Mouse (Mus musculus) liver, embryonic 12.5 days (tissue): Measurements from ENCODE around the gene Lrrc4. TPM values are rescaled to one million over a fixed set of nuclear protein-coding genes. Genes with fewer than 3 reads are reported as not detected.
A peak's percentile ranks its signal among the peaks of the same experiment; 100 is the strongest.

Experiments
- ATAC-seq: fragments of 200-750 bp; cut with Nextera tagmentation; 2 replicates; pipeline ENCODE4 v1.8.0; 2017; ENCODE audit warnings: moderate number of reproducible peaks, mild to moderate bottlenecking, moderate library complexity
- H3K27ac ChIP-seq: fragments of 300-500 bp; sonication (generic); 2 replicates; pipeline ENCODE4 v1.5.1; 2016; ENCODE audit warnings: mild to moderate bottlenecking
- H3K27me3 ChIP-seq: fragments of 300-500 bp; sonication (generic); replicated peaks from 2 replicates; pipeline ENCODE4 v1.6.1; 2016; ENCODE audit warnings: mild to moderate bottlenecking, moderate library complexity
- H3K36me3 ChIP-seq: fragments of 300-500 bp; sonication (generic); 2 replicates; pipeline ENCODE4 v1.6.1; 2016; ENCODE audit warnings: mild to moderate bottlenecking, moderate library complexity
- H3K4me1 ChIP-seq: fragments of 300-500 bp; sonication (generic); 2 replicates; pipeline ENCODE4 v1.6.1; 2016
- H3K4me2 ChIP-seq: fragments of 300-500 bp; sonication (generic); 2 replicates; pipeline ENCODE4 v1.6.1; 2016; ENCODE audit warnings: mild to moderate bottlenecking, moderate library complexity
- H3K4me3 ChIP-seq: fragments of 300-500 bp; sonication (generic); 2 replicates; pipeline ENCODE4 v1.5.1; 2016; ENCODE audit warnings: mild to moderate bottlenecking, moderate library complexity
- H3K9ac ChIP-seq: fragments of 300-500 bp; sonication (generic); 2 replicates; pipeline ENCODE4 v1.6.1; 2016; ENCODE audit warnings: mild to moderate bottlenecking, moderate library complexity
- H3K9me3 ChIP-seq: fragments of 300-500 bp; sonication (generic); replicated peaks from 2 replicates; pipeline ENCODE4 v1.6.1; 2016; ENCODE audit warnings: mild to moderate bottlenecking, moderate library complexity
- WGBS: fragments of 180-500 bp; shearing (Covaris S2); methylation state at CpG from one replicate; pipeline ENCODE4 v1.1.7; 2016; ENCODE audit not compliant: insufficient replicate concordance; 5-methylcytosine and 5-hydroxymethylcytosine counted together
- polyA plus RNA-seq: library from polyadenylated mRNA; unstranded; fragments of >200 nt; fragmentation: Nextera tagmentation; extraction: Ambion mirVana; gene quantifications from 2 replicates; pipeline ENCODE4 v1.2.1, GENCODE M21; 2016

Lrrc4 gene
- polyA plus RNA-seq, 1 experiment from 2014 or later, result 0.30 TPM

DNA sequence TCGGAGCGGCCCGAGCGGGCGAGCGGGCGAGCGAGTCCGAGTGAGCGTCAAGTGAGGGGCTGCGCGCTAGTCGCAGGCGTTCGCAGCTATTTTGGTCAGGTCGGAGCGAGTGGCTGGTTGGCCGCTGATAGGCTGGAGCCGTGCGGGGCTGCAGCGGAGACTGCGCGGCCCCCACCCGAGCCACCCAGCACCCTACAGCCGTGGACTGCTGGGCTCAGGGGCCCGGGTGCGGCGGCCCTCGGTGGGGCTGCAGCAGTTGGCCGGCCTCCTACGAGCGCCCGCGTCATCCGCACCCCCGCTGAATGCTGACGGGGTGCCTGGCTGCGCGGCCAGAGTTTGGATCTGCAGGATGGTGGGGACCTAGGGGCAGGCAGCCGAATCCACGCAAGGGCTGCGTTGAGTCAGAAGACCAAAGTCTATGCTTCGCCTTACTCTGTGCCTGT, 1.9 kb upstream of the Lrrc4 start:
- H3K27me3 ChIP-seq, result peaks cover 70% of the 10 kb centered on the region
- peak overlapping the region; percentile 62 for H3K4me3 ChIP-seq
- ATAC-seq, result peak; percentile 49
- H3K4me2 ChIP-seq, result peak overlapping the region; percentile 84
- no peaks in the 10 kb centered on the region for H3K9me3 ChIP-seq
- 6% methylated on average over 43 of the region's 43 CpGs for WGBS
- no peak overlapping the region for H3K27ac ChIP-seq
- H3K9ac ChIP-seq, result no peak overlapping the region
- H3K36me3 ChIP-seq, result peaks cover 10% of the 10 kb centered on the region; the same call in 1 of the 2 replicates
- H3K4me1 ChIP-seq, result peaks cover 26% of the 10 kb centered on the region

DNA sequence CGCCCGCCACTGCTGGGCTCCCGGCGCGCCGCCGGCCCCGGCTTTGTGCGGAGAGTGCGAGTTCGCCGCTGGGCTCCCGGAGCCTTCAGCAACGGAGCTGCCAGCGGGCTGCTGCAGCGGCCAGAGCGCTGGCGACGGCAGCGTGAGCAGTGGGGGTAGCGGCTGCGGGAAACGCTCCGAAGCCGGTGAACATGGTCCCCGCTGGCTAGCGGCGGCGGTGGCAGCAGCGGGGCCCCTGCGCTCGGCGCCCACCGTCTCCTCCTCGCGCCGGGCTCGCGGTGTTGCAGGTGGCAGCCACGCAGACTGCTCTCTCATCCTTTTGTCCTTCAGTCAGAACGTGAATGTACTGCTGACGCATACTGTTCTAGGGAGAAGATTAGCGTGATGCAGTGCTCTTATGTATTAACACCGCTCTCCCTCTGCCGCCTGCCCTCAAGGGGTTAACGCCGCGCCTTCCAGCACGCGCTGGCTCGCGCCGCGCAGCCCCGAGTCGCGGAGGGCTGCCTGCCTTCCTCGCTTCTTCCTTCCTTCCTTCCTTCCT, 1.3 kb upstream of the Lrrc4 start:
- Histone ChIP-seq H3K36me3 (peaks cover 10% of the 10 kb centered on the region; the same call in 1 of the 2 replicates), H3K27ac (no peak overlapping the region), H3K4me1 (peaks cover 26% of the 10 kb centered on the region), H3K9me3 (no peaks in the 10 kb centered on the region), H3K4me2 (peak overlapping the region; percentile 84), H3K27me3 (peaks cover 70% of the 10 kb centered on the region), H3K4me3 (peak overlapping the region; percentile 62), H3K9ac (0 out of 2 replicates have a peak overlapping the region, but pooled peaks have one; percentile 44)
- ATAC-seq, result no peak
- under 1% methylated on average over 58 of the region's 58 CpGs for WGBS

DNA sequence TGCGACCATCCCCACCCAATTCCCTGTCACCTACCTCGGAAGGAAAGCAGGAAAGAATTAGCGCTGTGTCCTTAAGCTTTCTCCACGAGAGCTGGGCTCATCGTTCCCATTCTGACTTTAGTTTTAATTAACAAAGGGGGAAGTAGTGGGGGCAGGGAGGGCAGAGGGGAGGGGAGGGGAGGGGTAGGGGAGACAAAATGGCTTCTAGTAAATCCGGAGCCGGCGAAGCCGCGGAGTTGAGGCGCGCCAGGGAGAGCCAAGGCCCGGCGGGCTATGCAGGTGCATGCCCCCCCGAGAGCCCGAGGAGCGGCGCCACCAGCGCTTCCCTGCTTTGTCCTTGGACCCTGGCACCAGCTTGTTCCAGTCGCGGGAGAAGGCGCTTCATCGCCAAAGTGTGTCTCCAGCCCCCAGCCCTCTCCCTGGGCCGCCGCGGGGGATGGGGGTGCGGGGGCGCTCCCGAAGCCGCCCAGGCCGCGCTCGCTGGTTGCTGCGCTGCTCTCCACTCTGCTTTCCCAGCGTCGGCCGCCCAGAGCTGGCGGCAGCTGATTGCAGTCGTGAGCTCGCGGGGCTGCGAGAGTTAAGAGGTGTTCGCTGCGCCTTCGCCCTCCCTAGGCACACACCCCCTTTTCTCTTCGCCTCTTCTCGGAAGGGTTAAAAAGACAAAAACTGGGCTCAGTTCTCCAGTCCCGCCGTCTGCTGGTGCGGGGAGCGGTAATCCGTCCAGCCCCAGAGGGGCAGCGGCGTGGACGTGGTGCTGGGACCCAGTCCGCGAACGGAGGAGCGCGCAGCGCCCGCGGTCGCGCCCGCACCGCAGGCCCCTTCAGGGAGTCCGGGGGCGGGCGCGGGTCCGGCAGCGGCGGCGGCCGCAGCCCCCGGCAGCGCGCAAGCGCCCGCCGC, 555 bp upstream of the Lrrc4 start:
- peaks cover 26% of the 10 kb centered on the region for H3K4me1 ChIP-seq
- H3K27me3 ChIP-seq, result peaks cover 70% of the 10 kb centered on the region
- H3K9me3 ChIP-seq, result no peaks in the 10 kb centered on the region
- WGBS, result 1% methylated on average over 76 of the region's 82 CpGs
- H3K4me2 ChIP-seq, result peak overlapping the region; percentile 84
- peak overlapping the region; percentile 44 for H3K9ac ChIP-seq
- peak; percentile 41; the same call in 1 of the 2 replicates for ATAC-seq
- no peak overlapping the region for H3K27ac ChIP-seq
- H3K36me3 ChIP-seq, result peaks cover 10% of the 10 kb centered on the region; the same call in 1 of the 2 replicates
- peak overlapping the region; percentile 62 for H3K4me3 ChIP-seq

DNA sequence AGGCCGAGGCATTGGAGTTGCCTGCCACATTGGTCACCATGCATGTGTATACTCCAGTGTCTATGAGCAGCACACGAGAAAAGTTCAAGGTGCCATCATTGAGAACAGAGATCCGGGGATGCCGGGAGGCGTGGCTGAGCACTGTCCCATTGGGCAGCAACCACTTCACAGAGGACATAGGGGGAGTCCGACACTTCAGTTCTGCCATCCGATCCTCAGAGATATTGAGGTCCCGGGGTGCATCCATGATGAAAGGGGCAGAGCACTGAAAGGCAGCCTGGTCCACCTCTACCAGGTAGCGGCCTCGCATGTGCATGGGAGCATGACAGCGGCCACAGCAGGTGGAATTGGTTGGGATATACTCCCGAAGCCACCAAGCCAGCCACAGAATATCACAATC, 1.2 kb downstream of the Lrrc4 start:
- H3K9ac ChIP-seq, result no peak overlapping the region
- H3K4me1 ChIP-seq, result peaks cover 26% of the 10 kb centered on the region
- H3K4me3 ChIP-seq, result no peak overlapping the region
- 83% methylated on average over 12 of the region's 12 CpGs for WGBS
- peaks cover 61% of the 10 kb centered on the region for H3K27me3 ChIP-seq
- H3K4me2 ChIP-seq, result no peak overlapping the region
- no peak for ATAC-seq
- H3K36me3 ChIP-seq, result peaks cover 10% of the 10 kb centered on the region; the same call in 1 of the 2 replicates
- H3K9me3 ChIP-seq, result no peaks in the 10 kb centered on the region
- H3K27ac ChIP-seq, result no peak overlapping the region

DNA sequence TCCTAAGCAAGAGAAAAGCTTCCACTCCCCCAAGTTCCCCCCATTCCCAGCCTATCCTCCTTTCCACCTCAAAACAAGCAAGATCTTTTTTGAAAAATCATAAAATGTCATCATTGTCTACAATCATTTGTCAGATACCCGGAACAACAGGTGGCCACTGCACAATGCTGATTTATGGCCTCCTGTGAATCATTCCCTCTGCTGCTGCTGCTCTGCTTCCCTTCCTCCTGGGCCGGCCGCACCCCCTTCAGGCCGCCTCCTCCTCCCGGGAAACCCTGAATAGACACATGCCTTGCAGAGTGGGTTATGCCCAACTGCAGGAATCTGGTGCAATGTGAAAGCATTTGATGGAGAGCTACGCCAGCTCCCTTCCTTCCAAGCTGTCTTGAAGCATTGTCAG, 3.0 kb downstream of the Lrrc4 start:
- ATAC-seq, result no peak
- H3K4me3 ChIP-seq, result no peak overlapping the region
- WGBS, result 67% methylated on average over 6 of the region's 6 CpGs
- no peak overlapping the region for H3K4me2 ChIP-seq
- H3K27ac ChIP-seq, result no peak overlapping the region
- peaks cover 10% of the 10 kb centered on the region; the same call in 1 of the 2 replicates for H3K36me3 ChIP-seq
- H3K9me3 ChIP-seq, result no peaks in the 10 kb centered on the region
- no peak overlapping the region for H3K9ac ChIP-seq
- peaks cover 44% of the 10 kb centered on the region for H3K27me3 ChIP-seq
- H3K4me1 ChIP-seq, result peaks cover 22% of the 10 kb centered on the region

DNA sequence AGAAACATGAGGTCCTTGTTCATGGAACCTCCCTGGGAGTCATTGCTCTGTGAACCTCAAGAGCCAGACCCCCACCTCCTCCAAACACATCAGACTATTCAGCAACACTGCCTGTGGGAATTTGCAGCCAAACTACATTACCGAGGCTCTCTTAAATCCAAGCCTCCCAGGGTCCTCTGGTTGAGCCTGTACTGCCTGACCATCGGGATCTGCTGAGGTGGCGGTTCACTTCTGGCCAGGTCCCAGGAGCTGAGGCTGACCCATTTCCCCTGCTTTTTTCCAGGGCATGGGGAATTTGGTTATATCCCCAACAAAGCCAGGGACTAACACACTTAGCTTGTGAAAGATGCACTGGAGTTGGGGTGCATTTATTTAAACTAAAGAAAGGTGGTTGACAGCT, 4.0 kb downstream of the Lrrc4 start:
- Histone ChIP-seq H3K4me3 (no peak overlapping the region), H3K4me1 (peaks cover 12% of the 10 kb centered on the region), H3K9me3 (no peaks in the 10 kb centered on the region), H3K36me3 (peaks cover 10% of the 10 kb centered on the region; the same call in 1 of the 2 replicates), H3K27me3 (peaks cover 34% of the 10 kb centered on the region), H3K4me2 (no peak overlapping the region), H3K9ac (no peak overlapping the region), H3K27ac (no peak overlapping the region)
- no peak for ATAC-seq
- WGBS, result 74% methylated on average over 3 of the region's 3 CpGs

DNA sequence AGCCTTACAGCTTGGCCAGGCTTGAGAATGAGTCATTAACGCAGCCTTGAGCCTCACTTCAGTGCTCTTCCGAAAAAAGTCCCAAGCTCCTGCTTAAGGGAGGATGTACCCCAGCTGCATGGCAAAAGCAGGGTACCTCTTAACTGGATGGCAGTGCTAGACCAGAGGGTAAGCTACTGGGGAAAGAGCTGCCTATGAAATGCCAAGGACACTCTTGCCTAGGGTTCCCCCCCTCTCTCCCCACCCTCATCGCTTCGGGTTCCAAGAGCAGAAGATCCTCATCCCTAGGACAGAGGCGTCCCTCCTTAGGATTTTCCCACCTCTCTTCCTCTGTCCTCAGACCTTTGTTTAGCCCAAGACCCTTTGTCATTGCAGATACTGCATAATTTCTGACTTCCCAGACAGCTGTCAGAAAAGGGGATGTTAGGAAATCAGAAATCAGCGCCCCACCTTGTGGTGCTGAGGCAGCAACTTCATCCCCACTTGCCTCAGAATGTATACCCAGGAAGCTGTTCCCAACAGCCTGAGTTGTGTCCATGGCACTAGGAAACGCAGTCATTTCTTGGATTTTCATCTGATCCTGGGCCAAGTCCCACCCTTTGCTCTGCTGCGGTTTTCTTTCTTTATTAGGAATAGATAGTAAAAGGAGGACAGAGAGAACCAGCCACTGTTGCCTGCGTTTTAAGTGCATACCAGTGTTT, 4.7 kb downstream of the Lrrc4 start:
- H3K9me3 ChIP-seq, result no peaks in the 10 kb centered on the region
- no peak overlapping the region for H3K4me2 ChIP-seq
- peaks cover 27% of the 10 kb centered on the region for H3K27me3 ChIP-seq
- H3K4me3 ChIP-seq, result no peak overlapping the region
- H3K9ac ChIP-seq, result no peak overlapping the region
- 69% methylated on average over 9 of the region's 9 CpGs for WGBS
- H3K4me1 ChIP-seq, result peaks cover 6% of the 10 kb centered on the region
- H3K36me3 ChIP-seq, result peaks cover 10% of the 10 kb centered on the region; the same call in 1 of the 2 replicates
- no peak for ATAC-seq
- no peak overlapping the region for H3K27ac ChIP-seq

DNA sequence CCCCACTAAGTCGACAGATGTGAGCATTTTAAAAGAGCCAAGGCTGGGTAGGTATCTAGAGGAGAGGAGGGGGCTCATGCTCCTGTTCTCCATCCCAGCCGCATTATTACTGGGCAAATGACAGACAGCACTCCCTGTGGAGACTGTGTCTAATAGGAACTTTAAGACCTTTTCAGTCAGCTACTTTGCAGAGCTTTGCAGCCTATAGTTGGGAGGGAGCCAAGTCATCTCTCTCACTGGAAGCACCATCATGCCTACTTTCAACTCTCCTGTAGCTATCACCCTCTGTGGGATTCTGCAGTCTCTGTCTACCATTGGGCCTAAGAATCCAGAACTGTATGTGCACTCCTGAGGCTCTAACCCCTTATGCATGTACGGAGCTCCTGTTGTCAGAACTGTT, 5.7 kb downstream of the Lrrc4 start:
- H3K27ac ChIP-seq, result no peak overlapping the region
- WGBS, result 87% methylated on average over 3 of the region's 3 CpGs
- H3K4me2 ChIP-seq, result no peak overlapping the region
- peaks cover 17% of the 10 kb centered on the region for H3K27me3 ChIP-seq
- ATAC-seq, result no peak
- H3K4me3 ChIP-seq, result no peak overlapping the region
- H3K9ac ChIP-seq, result no peak overlapping the region
- H3K36me3 ChIP-seq, result peaks cover 10% of the 10 kb centered on the region; the same call in 1 of the 2 replicates
- no peaks in the 10 kb centered on the region for H3K9me3 ChIP-seq
- H3K4me1 ChIP-seq, result no peaks in the 10 kb centered on the region

DNA sequence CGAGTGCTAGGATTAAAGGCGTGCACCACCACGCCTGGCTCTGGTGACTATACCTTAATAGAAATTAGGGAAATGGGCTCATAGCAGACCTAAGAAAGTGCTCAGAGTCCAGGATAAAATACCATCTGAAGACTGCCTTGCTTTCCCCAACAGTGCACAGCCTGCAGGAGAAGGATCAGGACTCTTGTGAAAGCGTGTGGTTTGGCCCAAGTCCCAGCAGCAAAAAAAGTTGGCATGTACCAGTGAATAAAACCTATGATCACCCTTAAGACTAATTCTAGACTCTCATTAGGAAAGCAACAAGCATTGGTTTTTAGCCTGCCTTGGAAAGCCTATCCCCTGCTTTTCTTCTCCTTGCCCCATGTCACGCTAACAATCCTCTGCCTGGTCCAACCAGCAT, 7.7 kb downstream of the Lrrc4 start:
- Histone ChIP-seq H3K4me3 (no peak overlapping the region), H3K27me3 (0 out of 2 replicates have a peak, but pooled peaks cover 2% of the 10 kb centered on the region), H3K36me3 (no peaks in the 10 kb centered on the region; the same call in 1 of the 2 replicates), H3K4me1 (0 out of 2 replicates have a peak, but pooled peaks cover 5% of the 10 kb centered on the region), H3K27ac (no peak overlapping the region), H3K9ac (no peak overlapping the region), H3K4me2 (no peak overlapping the region), H3K9me3 (no peaks in the 10 kb centered on the region)
- no peak for ATAC-seq
- WGBS, result 87% methylated on average over 5 of the region's 5 CpGs

DNA sequence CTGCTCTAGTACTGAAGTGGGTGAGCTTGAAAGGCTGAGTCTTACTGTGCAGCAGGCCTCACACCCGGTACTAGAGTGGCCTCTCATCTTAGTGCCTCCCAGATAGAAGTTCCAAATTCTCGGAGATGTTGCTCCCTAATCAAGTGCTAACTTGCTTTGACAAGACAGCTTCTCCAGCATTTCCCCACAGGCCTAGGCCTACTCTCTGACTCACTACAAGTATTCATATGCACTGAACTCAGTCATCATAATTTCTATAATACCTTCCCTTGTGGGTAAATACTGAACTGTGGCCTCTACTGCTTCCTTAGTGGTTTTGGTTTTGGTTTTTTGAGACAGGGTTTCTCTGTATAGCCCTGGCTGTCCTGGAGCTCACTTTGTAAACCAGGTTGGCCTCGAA, 8.2 kb downstream of the Lrrc4 start:
- no peak for ATAC-seq
- Histone ChIP-seq H3K4me1 (0 out of 2 replicates have a peak, but pooled peaks cover 5% of the 10 kb centered on the region), H3K36me3 (no peaks in the 10 kb centered on the region; the same call in 1 of the 2 replicates), H3K9ac (no peak overlapping the region), H3K27me3 (no peaks in the 10 kb centered on the region), H3K4me2 (no peak overlapping the region), H3K9me3 (no peaks in the 10 kb centered on the region), H3K27ac (no peak overlapping the region), H3K4me3 (no peak overlapping the region)
- WGBS, result 77% methylated on average over 3 of the region's 3 CpGs

DNA sequence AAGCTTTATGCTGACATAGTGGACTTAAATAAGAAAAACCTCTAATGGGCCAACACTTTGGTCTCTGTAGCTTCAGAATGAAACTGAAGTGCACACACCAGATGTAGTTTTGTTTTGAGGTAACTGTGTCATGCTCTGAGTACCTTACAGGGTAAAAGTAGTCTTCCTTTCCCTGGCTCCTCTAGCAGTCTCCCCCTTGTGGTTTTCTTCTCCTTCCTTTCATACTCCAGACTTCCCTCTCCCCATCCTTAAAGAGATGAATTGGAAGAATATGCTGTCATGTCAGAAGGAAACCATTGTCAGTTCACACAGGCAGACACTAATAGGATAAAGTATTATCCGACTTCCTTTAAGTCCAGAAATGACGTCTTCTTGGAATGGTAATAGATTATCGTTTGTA, 9.3 kb downstream of the Lrrc4 start:
- ATAC-seq, result no peak
- Histone ChIP-seq H3K4me3 (no peak overlapping the region), H3K4me1 (0 out of 2 replicates have a peak, but pooled peaks cover 5% of the 10 kb centered on the region), H3K4me2 (no peak overlapping the region), H3K9me3 (no peaks in the 10 kb centered on the region), H3K27me3 (no peaks in the 10 kb centered on the region), H3K36me3 (no peaks in the 10 kb centered on the region; the same call in 1 of the 2 replicates), H3K27ac (no peak overlapping the region), H3K9ac (no peak overlapping the region)
- WGBS, result 59% methylated on average over 3 of the region's 3 CpGs
